Comparison of ENCODE assay signal across 8 mouse cellular contexts in the genomic region with DNA sequence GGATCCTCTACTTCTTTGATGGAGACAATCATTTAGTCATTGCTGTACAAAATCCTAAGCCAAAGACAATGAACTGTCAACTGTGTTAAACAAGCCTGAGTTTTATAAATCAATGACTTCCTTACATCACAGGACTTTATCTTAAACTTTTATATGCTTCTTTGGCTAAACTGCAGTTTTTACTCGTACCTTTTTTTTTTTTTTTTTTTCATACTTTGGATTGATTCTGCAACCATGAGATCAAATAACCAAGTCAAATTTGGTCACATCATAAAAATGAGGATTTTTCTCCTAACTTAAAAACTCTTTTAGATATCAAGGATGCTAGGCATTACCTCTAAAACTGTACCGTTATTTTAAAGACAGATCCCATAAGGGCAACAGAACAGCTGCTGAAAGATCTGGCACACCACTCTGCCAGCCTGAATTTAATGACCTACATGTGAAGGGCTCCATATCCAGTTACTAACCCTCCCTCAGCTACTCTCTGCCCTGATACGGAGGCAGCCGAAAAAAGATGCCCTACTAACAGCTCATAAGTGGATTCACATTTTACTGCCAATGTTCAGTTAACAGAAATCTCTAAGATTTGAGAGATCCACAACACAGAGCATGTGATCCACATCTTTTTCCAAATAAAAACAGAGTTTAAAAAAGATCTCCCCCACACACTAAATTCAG. TPM values are rescaled to one million over a fixed set of nuclear protein-coding genes. Genes with fewer than 3 reads are reported as not detected.
DNase-seq lines count a peak whose midpoint lies in the region; ATAC-seq and TF ChIP-seq lines count a peak whose summit lies in the region.

No protein-coding gene starts in this region.

- ATAC-seq in forebrain, postnatal 0 days, result no peak
- ATAC-seq in intestine, postnatal 0 days, result no peak

- TF ChIP-seq POLR2A in brain, embryonic 14.5 days (IDR thresholded peaks at IDR 0.05; ENCODE audit: borderline replicate concordance, extremely low read depth, insufficient read depth, insufficient read length, poor library complexity, severe bottlenecking), result no peak

- H3K27me3 ChIP-seq in forebrain, postnatal 0 days (ENCODE audit: insufficient read depth, low read length), result no peaks in the 10 kb centered on the region
- H3K27me3 ChIP-seq in intestine, postnatal 0 days (replicated peaks; ENCODE audit: control insufficient read depth, insufficient read depth, low read length), result no peaks in the 10 kb centered on the region

- DNase-seq in heart, adult 11 months, result peak; percentile 95
- DNase-seq in heart, postnatal 25 days (ENCODE audit: low spot score), result no peak
- DNase-seq in brain, embryonic 14.5 days (ENCODE audit: low read depth), result peak; percentile 53
- DNase-seq in forebrain, postnatal 0 days, result peak; percentile 7
- DNase-seq in retina, postnatal 1 day, result peak; percentile 69
- DNase-seq in thymus, postnatal 10 days (ENCODE audit: low spot score in 2 of 2), result no peak
- no peak for DNase-seq in urinary bladder, adult 18-20 months (ENCODE audit: low spot score in 2 of 2)

- no peak overlapping the region for H3K9ac ChIP-seq in forebrain, postnatal 0 days
- no peak overlapping the region for H3K9ac ChIP-seq in intestine, postnatal 0 days (ENCODE audit: low read depth, low read length)

- no peaks in the 10 kb centered on the region for H3K36me3 ChIP-seq in forebrain, postnatal 0 days (ENCODE audit: insufficient read depth)
- H3K36me3 ChIP-seq in intestine, postnatal 0 days (ENCODE audit: control insufficient read depth, insufficient read depth), result no peaks in the 10 kb centered on the region

- H3K4me3 ChIP-seq in forebrain, postnatal 0 days (ENCODE audit: low read depth, low read length), result peak overlapping the region; percentile 43
- H3K4me3 ChIP-seq in intestine, postnatal 0 days (ENCODE audit: low read depth, low read length), result 0 out of 2 replicates have a peak overlapping the region, but pooled peaks have one; percentile 74

- WGBS in forebrain, postnatal 0 days, result 51% methylated on average over 4 of the region's 4 CpGs
- WGBS in intestine, postnatal 0 days, result 55% methylated on average over 4 of the region's 4 CpGs

- H3K9me3 ChIP-seq in forebrain, postnatal 0 days (ENCODE audit: low read length), result no peaks in the 10 kb centered on the region
- H3K9me3 ChIP-seq in intestine, postnatal 0 days (ENCODE audit: control insufficient read depth), result no peaks in the 10 kb centered on the region

- peaks cover 5% of the 10 kb centered on the region; the same call in 1 of the 2 replicates for H3K4me1 ChIP-seq in forebrain, postnatal 0 days (ENCODE audit: insufficient read depth)
- peaks cover 3% of the 10 kb centered on the region; the same call in 1 of the 2 replicates for H3K4me1 ChIP-seq in intestine, postnatal 0 days (replicated peaks; ENCODE audit: control insufficient read depth, insufficient read depth, low read length)

- intact Hi-C loops in heart, postnatal 25 days (cut with DNase I), result loop anchor here (1.0 to 5.0 kb wide), 2 partner anchors 75 to 275 kb away; partner anchors contain the start of genes 1110002E22Rik, Dnajb14 and Gm5105

- peak overlapping the region; percentile 24 for H3K4me2 ChIP-seq in forebrain, postnatal 0 days (ENCODE audit: low read depth)
- peak overlapping the region; percentile 68 for H3K4me2 ChIP-seq in intestine, postnatal 0 days (replicated peaks; ENCODE audit: low read depth)

- no peak for TF ChIP-seq CTCF in brain, embryonic 14.5 days (IDR thresholded peaks at IDR 0.05; ENCODE audit: borderline replicate concordance, extremely low read depth, insufficient read depth, insufficient read length)
- TF ChIP-seq CTCF in forebrain, postnatal 0 days (IDR thresholded peaks at IDR 0.05; ENCODE audit: low read depth), result no peak
- no peak for TF ChIP-seq CTCF in intestine, postnatal 0 days (IDR thresholded peaks at IDR 0.05; ENCODE audit: low read depth)

- no peak overlapping the region for H3K27ac ChIP-seq in forebrain, postnatal 0 days (ENCODE audit: low read depth, low read length)
- peak overlapping the region; percentile 46; the same call in 1 of the 2 replicates for H3K27ac ChIP-seq in intestine, postnatal 0 days (ENCODE audit: low read depth, low read length)

RNA-seq across cellular contexts. Expression of gene Trmt10a, which starts 1.1 kb away (rescaled TPM):
- total RNA-seq in heart, postnatal 25 days (2021), result 1 to 10 TPM; 2.3 to 2.5 TPM
- 6.6 and 7.3 TPM in 2 replicates for polyA plus RNA-seq in brain, embryonic 14.5 days (2012; rRNA removed)
- total RNA-seq in forebrain, postnatal 0 days (2014; rRNA removed), result 2.5 and 7.2 TPM in 2 replicates
- 5.1 and 6.2 TPM in 2 replicates for polyA plus RNA-seq in forebrain, postnatal 0 days (2015; fragmentation: Nextera tagmentation; extraction: Ambion mirVana)
- polyA plus RNA-seq in intestine, postnatal 0 days (2015; fragmentation: Nextera tagmentation; extraction: Ambion mirVana), result 4.3 and 4.7 TPM in 2 replicates

RNA-seq across cellular contexts. Expression of gene Mttp, which starts 2.6 kb away (rescaled TPM):
- total RNA-seq in heart, postnatal 25 days (2021), result 1 to 10 TPM; 4.8 to 5.9 TPM
- 4.7 and 4.9 TPM in 2 replicates for polyA plus RNA-seq in brain, embryonic 14.5 days (2012; rRNA removed)
- 6.4 and 7.5 TPM in 2 replicates for total RNA-seq in forebrain, postnatal 0 days (2014; rRNA removed)
- polyA plus RNA-seq in forebrain, postnatal 0 days (2015; fragmentation: Nextera tagmentation; extraction: Ambion mirVana), result 4.6 and 5.0 TPM in 2 replicates
- polyA plus RNA-seq in intestine, postnatal 0 days (2015; fragmentation: Nextera tagmentation; extraction: Ambion mirVana), result 930 and 998 TPM in 2 replicates

RNA-seq across cellular contexts. Expression of gene 4930579F01Rik, which starts 51.4 kb away (rescaled TPM):
- total RNA-seq in heart, postnatal 25 days (2021), result not detected
- polyA plus RNA-seq in brain, embryonic 14.5 days (2012; rRNA removed), result not detected in 2 replicates
- not detected in 2 replicates for total RNA-seq in forebrain, postnatal 0 days (2014; rRNA removed)
- polyA plus RNA-seq in forebrain, postnatal 0 days (2015; fragmentation: Nextera tagmentation; extraction: Ambion mirVana), result 0.09 TPM in 1 of 2 replicates, not detected in the other
- polyA plus RNA-seq in intestine, postnatal 0 days (2015; fragmentation: Nextera tagmentation; extraction: Ambion mirVana), result 0.09 and 0.10 TPM in 2 replicates

Comparison
In these comparisons a context has a peak if more than half of its experiments do, and no peak if none do; other contexts are left out.
1. DNase-seq: peak in heart, adult 11 months (single experiment), brain, embryonic 14.5 days (single experiment), forebrain, postnatal 0 days (single experiment) and retina, postnatal 1 day (single experiment); none in heart, postnatal 25 days (single experiment), thymus, postnatal 10 days (0 of 2) and urinary bladder, adult 18-20 months (0 of 2).
2. RNA of gene Mttp, which starts 2.6 kb away (polyA plus RNA-seq): 930 to 998 TPM in intestine, postnatal 0 days; 4.6 to 5.0 TPM in forebrain, postnatal 0 days and 4.7 to 4.9 TPM in brain, embryonic 14.5 days; every median in the first group is over 100 times any median in the second.